Mouse (Mus musculus) CD4-positive naive resting alpha-beta T cell, adult 76 days (primary cell): ENCODE measurements around the gene Lrig3. TPM values are rescaled to one million over a fixed set of nuclear protein-coding genes. Genes with fewer than 3 reads are reported as not detected.

Experiments
- total RNA-seq: library from RNA; stranded (reverse); gene quantifications from one replicate; pipeline ENCODE4 v1.2.4, GENCODE M21; 2023

Gene Lrig3
- total RNA-seq: 0.47 TPM

GRCm38 (mm10) chr10:125965968-125966480, at the start of gene Lrig3:
Lrig3 (plus strand) TSS chr10:125966168.

